Mouse (Mus musculus) stomach, embryonic 16.5 days (tissue): Measurements from ENCODE around the gene Tomm7. TPM values are rescaled to one million over a fixed set of nuclear protein-coding genes. Genes with fewer than 3 reads are reported as not detected.
"Not testable (repeated sequence)": the region's sequence is repeated elsewhere in the genome, so short reads cannot be mapped to it uniquely, and the experiment has no call there.

ENCODE experiments used
- ATAC-seq: fragments of 200-750 bp; cut with Nextera tagmentation; 2 replicates; pipeline ENCODE4 v1.8.0; 2017; ENCODE audit warnings: moderate number of reproducible peaks, moderate TSS enrichment; ENCODE audit not compliant: insufficient read depth, low FRiP score
- H3K27ac ChIP-seq: fragments of 300-500 bp; sonication (generic); 2 replicates; pipeline ENCODE4 v1.5.1; 2014; ENCODE audit warnings: low read length
- H3K27me3 ChIP-seq: fragments of 300-500 bp; sonication (generic); 2 replicates; pipeline ENCODE4 v1.6.1; 2014; ENCODE audit warnings: low read length, control low read depth, mixed read lengths; ENCODE audit not compliant: control insufficient read depth, insufficient read depth
- H3K36me3 ChIP-seq: fragments of 300-500 bp; sonication (generic); 2 replicates; pipeline ENCODE4 v1.6.1; 2014; ENCODE audit warnings: low read length; ENCODE audit not compliant: control insufficient read depth, insufficient read depth
- H3K4me1 ChIP-seq: fragments of 300-500 bp; sonication (generic); 2 replicates; pipeline ENCODE4 v1.6.1; 2014; ENCODE audit warnings: low read length, control low read depth, mixed read lengths; ENCODE audit not compliant: control insufficient read depth, insufficient read depth
- H3K4me2 ChIP-seq: fragments of 300-500 bp; sonication (generic); 2 replicates; pipeline ENCODE4 v1.6.1; 2014; ENCODE audit warnings: low read depth, low read length, mixed read lengths
- H3K4me3 ChIP-seq: fragments of 300-500 bp; sonication (generic); replicated peaks from 2 replicates; pipeline ENCODE4 v1.5.1; 2014; ENCODE audit warnings: mild to moderate bottlenecking, low read length
- H3K9ac ChIP-seq: fragments of 300-500 bp; sonication (generic); 2 replicates; pipeline ENCODE4 v1.6.1; 2014; ENCODE audit warnings: low read length
- H3K9me3 ChIP-seq: fragments of 300-500 bp; sonication (generic); replicated peaks from 2 replicates; pipeline ENCODE4 v1.6.1; 2016; ENCODE audit warnings: low read length, control low read depth; ENCODE audit not compliant: control insufficient read depth
- WGBS: fragments of 180-500 bp; shearing (Covaris S2); extraction: QIAGEN DNeasy Blood & Tissue Kit; methylation state at CpG from one replicate; pipeline ENCODE4 v1.1.7; 2014; 5-methylcytosine and 5-hydroxymethylcytosine counted together
- polyA plus RNA-seq: library from polyadenylated mRNA; unstranded; fragments of >200 nt; fragmentation: Nextera tagmentation; extraction: Ambion mirVana; gene quantifications from 2 replicates; pipeline ENCODE4 v1.2.1, GENCODE M21; 2015

Tomm7 gene
- polyA plus RNA-seq, 1 experiment from 2014 or later: 120 TPM

DNA sequence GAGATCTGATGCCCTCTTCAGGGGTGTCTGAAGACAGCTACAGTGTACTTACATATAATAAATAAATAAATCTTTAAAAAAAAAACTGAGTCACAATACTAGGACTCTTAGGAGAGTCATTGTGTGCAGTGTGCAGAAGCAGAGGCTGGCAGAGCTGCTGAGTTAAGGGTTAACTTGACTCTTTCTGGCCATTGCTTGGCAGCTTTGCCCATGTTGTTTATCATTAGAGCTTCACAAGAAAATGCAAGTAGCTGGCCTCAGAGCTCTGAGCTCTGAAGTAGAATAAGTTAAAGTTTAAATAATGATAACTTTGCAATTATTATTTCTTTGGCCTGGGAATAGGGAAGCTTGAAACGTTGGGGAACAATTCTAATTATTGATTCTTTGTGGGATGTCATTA, 8.3 kb downstream of the Tomm7 start:
- H3K4me2 ChIP-seq, H3K4me1 ChIP-seq: not testable (repeated sequence)
- WGBS: 47% methylated on average over 1 of the region's 1 CpGs

GRCm38 (mm10) chr5:23830897-23831752, 12.8 kb downstream of the Tomm7 start:
- ATAC-seq: no peak
- Histone ChIP-seq H3K4me2 (peak overlapping the region; percentile 36), H3K27me3 (peaks cover 14% of the 10 kb centered on the region; the same call in 1 of the 2 replicates), H3K9me3 (no peaks in the 10 kb centered on the region), H3K27ac (no peak overlapping the region), H3K36me3 (no peaks in the 10 kb centered on the region), H3K9ac (no peak overlapping the region), H3K4me1 (no peaks in the 10 kb centered on the region), H3K4me3 (peak overlapping the region; percentile 19)
- 40% methylated on average over 58 of the region's 58 CpGs for WGBS

More for the DNA sequence above, 8.3 kb downstream of the Tomm7 start:
- H3K36me3 ChIP-seq, H3K4me3 ChIP-seq, ATAC-seq, H3K27ac ChIP-seq, H3K9me3 ChIP-seq, H3K9ac ChIP-seq: not testable (repeated sequence)
- peaks cover 11% of the 10 kb centered on the region; the same call in 1 of the 2 replicates for H3K27me3 ChIP-seq

DNA sequence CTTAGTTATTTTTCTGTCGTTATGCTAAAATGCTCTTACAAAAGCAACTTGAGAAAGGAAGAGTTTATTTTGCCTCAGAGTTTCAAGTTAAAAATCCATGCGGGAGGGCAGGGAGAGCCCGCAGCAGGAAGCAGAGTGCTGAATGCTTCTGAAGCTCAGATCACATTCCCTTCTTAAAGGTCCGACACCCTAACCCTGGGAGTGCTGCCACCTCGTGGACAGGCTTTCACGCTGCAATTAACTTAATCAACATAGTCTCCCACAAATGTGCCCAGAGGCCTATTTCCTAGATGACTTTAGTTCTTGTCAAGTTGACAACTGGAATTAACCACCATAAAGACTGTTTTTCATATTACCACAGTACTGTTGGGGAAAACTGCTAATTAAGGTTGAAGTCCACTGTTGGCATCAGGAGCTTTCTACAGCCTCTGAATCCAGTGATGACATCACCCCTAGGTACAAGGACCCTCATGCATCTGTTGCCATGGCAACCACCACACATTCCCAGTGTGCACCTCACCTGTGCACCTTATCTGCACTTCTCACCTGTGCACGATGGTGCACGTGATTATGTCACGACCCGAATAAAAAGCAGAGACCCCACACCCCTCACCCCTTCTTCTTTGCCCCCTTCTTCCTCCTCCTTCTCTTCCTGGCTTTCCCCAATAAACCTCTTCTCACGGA, 17.5 kb downstream of the Tomm7 start:
- ATAC-seq: no peak
- Histone ChIP-seq H3K9me3 (no peaks in the 10 kb centered on the region), H3K4me2 (no peak overlapping the region), H3K9ac (no peak overlapping the region), H3K4me1 (no peaks in the 10 kb centered on the region), H3K36me3 (no peaks in the 10 kb centered on the region), H3K4me3 (no peak overlapping the region), H3K27ac (no peak overlapping the region), H3K27me3 (peaks cover 8% of the 10 kb centered on the region; the same call in 1 of the 2 replicates)
- WGBS: 33% methylated on average over 11 of the region's 11 CpGs

GRCm38 (mm10) chr5:23824171-23824733, 19.7 kb downstream of the Tomm7 start:
- 79% methylated on average over 8 of the region's 8 CpGs for WGBS
- no peak overlapping the region for H3K27ac ChIP-seq

DNA sequence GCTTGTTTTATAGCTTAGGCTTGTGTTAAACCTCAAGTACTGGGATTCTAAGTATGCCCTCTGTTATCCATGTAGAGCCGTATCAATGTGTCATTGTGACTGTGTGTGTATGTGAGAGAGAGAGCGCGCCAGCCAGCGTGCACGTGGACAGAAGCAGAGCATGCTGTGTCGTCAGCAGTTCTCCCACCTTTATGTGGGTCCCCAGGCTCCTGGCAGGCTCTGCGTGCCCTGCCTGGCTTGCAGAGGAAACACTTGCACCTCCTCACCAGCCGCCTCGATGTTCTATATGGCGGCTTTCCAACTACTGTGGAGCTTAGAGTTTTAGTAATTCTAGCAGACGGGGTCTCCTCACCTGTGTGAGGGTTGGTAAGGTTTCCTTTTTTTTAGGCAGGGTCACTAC, 21.7 kb downstream of the Tomm7 start:
- ATAC-seq: no peak
- Histone ChIP-seq H3K27ac (no peak overlapping the region), H3K9me3 (no peaks in the 10 kb centered on the region), H3K4me1 (no peaks in the 10 kb centered on the region), H3K4me3 (no peak overlapping the region), H3K36me3 (peaks cover 18% of the 10 kb centered on the region), H3K9ac (no peak overlapping the region), H3K4me2 (no peak overlapping the region), H3K27me3 (no peaks in the 10 kb centered on the region)
- 70% methylated on average over 11 of the region's 11 CpGs for WGBS

More at GRCm38 (mm10) chr5:23824171-23824733, 19.7 kb downstream of the Tomm7 start:
- Histone ChIP-seq H3K4me3 (no peak overlapping the region), H3K9me3 (no peaks in the 10 kb centered on the region), H3K4me2 (no peak overlapping the region), H3K4me1 (no peaks in the 10 kb centered on the region), H3K36me3 (peaks cover 9% of the 10 kb centered on the region; the same call in 1 of the 2 replicates), H3K9ac (no peak overlapping the region), H3K27me3 (no peaks in the 10 kb centered on the region)
- ATAC-seq: no peak

DNA sequence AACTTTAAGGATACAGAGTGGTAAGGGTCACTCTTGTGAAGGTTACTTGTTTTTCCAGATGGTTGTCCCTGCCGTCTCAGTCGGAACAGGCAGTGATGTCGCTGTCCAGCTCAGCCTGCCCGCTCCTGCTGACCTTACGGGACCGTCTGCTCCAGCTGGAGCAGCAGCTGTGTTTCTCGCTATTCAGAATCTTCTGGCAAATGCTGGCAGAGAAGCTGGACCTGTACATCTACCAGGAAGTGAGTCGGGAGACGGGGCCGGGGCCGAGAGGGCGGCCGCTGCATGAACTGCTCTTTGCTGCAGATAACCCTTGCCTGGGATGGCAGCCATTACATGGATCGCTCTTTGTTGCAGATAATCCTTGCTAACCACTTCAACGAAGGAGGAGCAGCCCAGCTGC, 27.3 kb downstream of the Tomm7 start:
- 90% methylated on average over 15 of the region's 15 CpGs for WGBS
- no peaks in the 10 kb centered on the region for H3K27me3 ChIP-seq
- no peaks in the 10 kb centered on the region for H3K9me3 ChIP-seq
- no peak overlapping the region for H3K4me2 ChIP-seq
- no peak for ATAC-seq
- H3K36me3 ChIP-seq: peaks cover 54% of the 10 kb centered on the region
- H3K4me3 ChIP-seq: no peak overlapping the region
- no peaks in the 10 kb centered on the region for H3K4me1 ChIP-seq
- no peak overlapping the region for H3K27ac ChIP-seq
- no peak overlapping the region for H3K9ac ChIP-seq

DNA sequence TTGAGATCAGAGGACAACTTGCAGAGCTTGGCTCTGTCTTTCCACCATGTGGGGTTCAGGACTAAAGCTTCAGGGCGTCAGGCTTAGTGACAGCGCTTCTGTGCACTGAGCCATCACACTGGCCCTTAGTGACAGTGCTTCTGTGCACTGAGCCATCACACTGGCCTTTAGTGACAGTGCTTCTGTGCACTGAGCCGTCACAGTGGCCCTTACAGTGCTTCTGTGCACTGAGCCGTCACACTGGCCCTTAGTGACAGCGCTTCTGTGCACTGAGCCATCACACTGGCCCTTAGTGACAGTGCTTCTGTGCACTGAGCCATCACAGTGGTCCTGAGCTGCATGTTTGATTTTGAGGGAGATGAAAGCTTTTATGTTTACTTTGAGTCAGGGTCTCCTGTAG, 29.1 kb downstream of the Tomm7 start:
- Histone ChIP-seq H3K4me2 (no peak overlapping the region), H3K27ac (no peak overlapping the region), H3K4me1 (no peaks in the 10 kb centered on the region), H3K9me3 (no peaks in the 10 kb centered on the region), H3K4me3 (no peak overlapping the region), H3K27me3 (no peaks in the 10 kb centered on the region), H3K9ac (no peak overlapping the region), H3K36me3 (peaks cover 58% of the 10 kb centered on the region)
- WGBS: 91% methylated on average over 5 of the region's 5 CpGs
- ATAC-seq: no peak

DNA sequence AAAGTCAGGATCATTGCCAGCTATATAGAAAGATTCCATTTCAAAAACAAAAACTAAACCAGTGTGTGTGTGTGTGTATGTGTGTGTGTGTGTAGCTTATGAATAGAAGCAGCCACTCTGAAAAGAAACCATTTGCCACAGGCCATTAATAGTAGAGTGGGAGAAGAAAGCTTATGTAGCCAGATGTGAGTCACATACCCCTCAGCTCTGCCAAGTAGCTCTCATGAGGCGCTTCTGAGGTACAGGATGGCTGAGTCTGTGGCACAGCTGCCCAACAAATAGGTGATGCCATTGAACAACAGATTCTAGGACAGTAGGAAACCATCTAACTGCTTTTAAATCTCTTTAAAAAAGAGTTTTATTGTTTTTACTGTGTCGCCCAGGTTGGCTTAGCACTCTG, 51.2 kb downstream of the Tomm7 start:
- WGBS: 92% methylated on average over 2 of the region's 2 CpGs
- no peaks in the 10 kb centered on the region for H3K27me3 ChIP-seq
- no peak overlapping the region for H3K9ac ChIP-seq
- H3K9me3 ChIP-seq: no peaks in the 10 kb centered on the region
- peaks cover 6% of the 10 kb centered on the region for H3K4me1 ChIP-seq
- no peak for ATAC-seq
- H3K4me3 ChIP-seq: no peak overlapping the region
- no peaks in the 10 kb centered on the region; the same call in 1 of the 2 replicates for H3K36me3 ChIP-seq
- no peak overlapping the region for H3K27ac ChIP-seq
- no peak overlapping the region for H3K4me2 ChIP-seq
